Mouse (Mus musculus): ENCODE results near the gene Bmpr1a. TPM values are rescaled to one million over a fixed set of nuclear protein-coding genes. Genes with fewer than 3 reads are reported as not detected.

Gene Bmpr1a
- total RNA-seq (2021): 10 to 100 TPM; 46.3 to 47.4 TPM
- long read RNA-seq, experiment 1, full-length matches to known transcripts: 13 of 32 reads
- long read RNA-seq, experiment 1, partial matches to known transcripts: 2 of 32 reads
- long read RNA-seq, experiment 1, other reads (novel, unspliced or antisense): 17 of 32 reads
- long read RNA-seq, experiment 2, full-length matches to known transcripts: 3 of 25 reads
- long read RNA-seq, experiment 2, partial matches to known transcripts: 3 of 25 reads
- long read RNA-seq, experiment 2, other reads (novel, unspliced or antisense): 19 of 25 reads

GRCm38 (mm10) chr14:34503325-34503647, at the start of gene Bmpr1a:
TSS of gene Bmpr1a (minus strand) at chr14:34503341.
- no peak for DNase-seq (ENCODE audit: low spot score)

- no peak for DNase-seq (ENCODE audit: low spot score)
Measured at GRCm38 (mm10) chr14:34552226-34552625, 49.1 kb upstream of the Bmpr1a start.

DNA sequence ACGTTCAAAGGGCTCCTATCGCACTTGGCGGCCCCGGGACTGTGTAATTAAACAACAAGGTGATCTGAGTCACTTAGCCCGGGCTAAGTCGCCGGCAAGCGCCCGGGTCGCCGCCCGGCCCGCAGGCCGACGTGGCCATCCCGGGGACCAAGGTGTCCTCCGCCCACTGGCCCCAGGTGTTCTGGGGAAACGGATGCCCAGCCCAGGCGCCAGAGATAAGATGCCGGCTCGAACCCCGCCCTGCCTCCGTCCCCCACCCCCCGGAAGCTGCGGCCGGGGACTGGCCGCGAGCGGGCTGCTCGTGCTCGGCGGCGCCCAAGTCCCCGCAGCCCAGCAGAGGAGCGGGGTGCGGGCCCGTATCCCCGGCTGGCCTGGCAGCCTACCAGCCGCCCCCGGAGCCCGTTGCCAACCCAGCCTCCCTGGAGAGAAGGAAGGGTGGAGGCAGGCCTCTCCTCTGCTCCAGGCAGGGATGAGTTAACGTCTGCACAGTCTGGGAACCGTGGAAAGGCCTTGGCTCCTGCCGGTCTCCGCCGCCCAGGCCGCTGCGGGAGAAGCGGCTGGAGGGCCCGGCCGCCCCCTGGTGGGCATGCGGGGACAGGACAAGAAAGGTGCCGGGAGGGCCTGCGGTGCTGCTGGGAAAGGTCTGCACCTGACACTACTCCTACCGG, 46.0 kb upstream of the Bmpr1a start:
- DNase-seq (ENCODE audit: low spot score): peak; percentile 83

- DNase-seq (ENCODE audit: low spot score): peak; percentile 87
Measured at GRCm38 (mm10) chr14:34548391-34549001, 45.4 kb upstream of the Bmpr1a start.

DNA sequence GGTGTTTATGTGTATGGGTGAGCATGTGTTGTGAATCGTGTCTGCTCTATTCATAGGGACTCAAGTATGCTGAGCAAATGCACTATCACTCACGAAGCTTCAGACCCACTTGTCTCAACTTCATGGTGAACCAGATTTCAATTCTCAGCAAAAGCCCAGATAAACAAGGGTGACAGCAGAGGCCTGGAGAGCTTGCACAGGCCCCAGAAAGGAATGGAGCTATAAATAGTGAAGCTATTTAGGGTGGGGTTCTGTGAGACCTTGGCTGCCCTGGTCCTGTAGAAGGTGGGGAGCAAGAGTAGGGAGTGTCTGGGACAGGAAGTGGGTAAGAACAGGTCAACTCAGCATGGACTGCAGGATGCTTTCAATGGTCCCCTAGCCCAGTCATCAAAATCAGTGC, 41.4 kb upstream of the Bmpr1a start:
- DNase-seq (ENCODE audit: low spot score): no peak

GRCm38 (mm10) chr14:34544001-34544400, 40.9 kb upstream of the Bmpr1a start:
- DNase-seq (ENCODE audit: low spot score): no peak

DNA sequence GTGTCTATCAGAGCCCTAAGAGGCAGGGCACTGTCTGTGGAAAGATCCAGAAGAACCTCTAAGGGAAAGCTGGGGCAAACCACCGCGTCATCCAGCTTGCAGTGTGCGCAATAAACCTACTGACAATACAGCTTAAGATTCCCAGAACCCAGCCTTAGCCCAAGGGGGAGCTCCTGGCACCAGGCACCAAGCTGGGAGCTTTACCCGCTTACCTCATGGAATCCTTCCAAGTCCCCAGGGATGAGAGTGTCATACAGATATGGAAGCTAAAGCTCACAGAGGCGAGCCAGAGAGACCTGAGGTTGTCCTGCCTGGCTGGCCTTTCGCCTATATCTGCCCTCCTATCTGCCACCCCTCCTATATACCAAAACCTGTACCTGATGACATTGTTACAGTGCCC, 40.5 kb upstream of the Bmpr1a start:
- DNase-seq (ENCODE audit: low spot score): no peak

DNA sequence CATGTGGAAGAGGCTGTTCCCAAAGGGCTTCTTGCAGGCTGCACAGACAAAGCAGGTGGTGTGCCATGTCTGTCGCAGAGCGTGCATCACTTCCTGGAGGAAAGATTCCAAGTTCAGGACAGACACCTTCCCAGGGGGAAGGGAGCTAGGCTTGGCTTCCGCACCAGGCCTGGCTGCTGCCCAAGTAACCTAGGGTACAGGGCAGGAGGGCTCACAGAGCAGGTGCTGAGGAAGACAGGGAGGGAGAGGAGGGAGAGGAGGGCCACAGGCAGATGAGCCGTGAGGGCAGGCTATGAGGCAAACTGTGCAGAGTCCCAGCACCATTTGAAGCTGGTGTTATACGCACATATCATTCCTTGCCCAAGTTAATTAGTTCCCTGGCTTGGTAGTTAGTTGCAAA, 38.8 kb upstream of the Bmpr1a start:
- no peak for DNase-seq (ENCODE audit: low spot score)

DNA sequence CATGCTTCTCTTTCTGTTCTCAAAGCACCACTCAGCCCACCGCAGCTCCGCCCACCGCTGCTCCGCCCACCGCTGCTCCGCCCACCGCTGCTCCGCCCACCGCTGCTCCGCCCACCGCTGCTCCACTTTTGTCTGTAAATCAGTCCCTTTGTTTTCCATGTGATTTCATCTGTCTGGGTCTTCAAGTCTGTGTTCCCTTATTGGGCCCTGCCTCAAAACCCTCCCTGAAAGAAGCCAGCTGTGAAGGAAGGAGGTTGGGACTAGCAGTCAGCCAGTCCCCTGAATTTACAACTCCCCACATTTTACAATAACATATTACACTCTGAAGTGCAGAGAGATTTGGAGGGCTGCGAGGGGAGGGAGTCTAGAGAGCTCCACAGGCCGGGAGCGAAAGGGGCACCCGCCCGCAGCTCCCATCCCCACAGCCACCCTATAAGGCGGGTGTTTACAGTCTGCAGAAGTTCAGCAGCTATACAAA, 37.6 kb upstream of the Bmpr1a start:
- no peak for DNase-seq (ENCODE audit: low spot score)

DNA sequence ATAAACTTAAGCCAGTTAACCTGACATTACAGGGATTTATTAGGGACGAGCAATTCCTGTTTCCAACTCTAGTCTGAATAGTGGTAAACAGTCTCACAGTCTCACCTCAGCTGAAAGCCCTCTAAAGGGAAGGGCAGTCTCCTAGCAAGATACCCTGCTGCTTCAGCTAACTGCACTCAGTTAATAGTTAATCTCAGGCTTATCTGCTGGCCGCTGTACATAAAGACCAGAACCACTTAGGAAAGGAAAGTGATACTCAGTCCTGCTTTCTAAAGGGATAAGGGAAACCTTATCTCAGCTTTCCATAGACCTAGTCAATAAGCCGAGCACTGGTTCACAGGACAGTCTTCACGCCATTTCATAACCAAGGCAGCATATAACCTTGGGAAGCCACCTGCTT, 32.7 kb upstream of the Bmpr1a start:
- DNase-seq (ENCODE audit: low spot score): no peak

DNA sequence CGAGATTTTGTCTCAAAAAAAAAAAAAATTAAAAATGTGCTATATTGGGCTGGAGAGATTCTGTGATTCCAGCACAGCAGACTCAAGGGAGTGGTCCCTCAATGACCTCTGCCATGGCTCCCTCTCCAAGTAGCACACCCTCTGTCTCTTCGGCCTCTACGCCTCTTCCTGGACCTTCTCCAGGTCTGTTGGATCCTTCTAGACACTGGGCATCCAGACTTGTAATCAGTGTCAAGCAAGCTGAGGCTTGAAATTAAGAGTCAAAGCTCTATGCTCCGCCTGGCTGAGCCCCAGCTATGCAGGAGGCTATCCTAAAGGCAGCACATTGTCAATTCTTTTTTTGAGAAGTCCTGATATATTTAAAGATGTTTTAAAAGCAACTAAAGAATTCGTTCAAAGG, 30.4 kb upstream of the Bmpr1a start:
- peak; percentile 59 for DNase-seq (ENCODE audit: low spot score)

GRCm38 (mm10) chr14:34532536-34532935, 29.4 kb upstream of the Bmpr1a start:
- DNase-seq (ENCODE audit: low spot score): no peak

DNA sequence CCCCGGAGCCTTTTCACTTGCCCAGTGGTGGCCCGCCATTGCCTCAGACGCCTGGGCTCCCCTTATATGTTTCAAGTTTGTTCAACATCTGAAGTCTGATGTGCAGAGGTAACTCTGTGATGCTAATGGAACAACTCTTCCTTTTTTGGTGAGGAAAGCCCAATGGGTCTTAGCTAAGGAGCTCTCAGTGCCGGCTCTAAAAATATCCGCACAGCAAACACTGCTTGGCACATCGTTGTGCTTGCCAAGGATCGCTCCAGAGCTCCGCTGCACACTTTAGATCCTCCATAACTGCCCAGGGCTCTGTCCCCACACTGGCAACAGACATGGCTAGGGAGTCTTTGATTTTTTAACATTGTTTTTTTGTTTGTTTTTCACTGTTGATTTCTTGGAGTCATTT, 25.7 kb upstream of the Bmpr1a start:
- no peak for DNase-seq (ENCODE audit: low spot score)

DNA sequence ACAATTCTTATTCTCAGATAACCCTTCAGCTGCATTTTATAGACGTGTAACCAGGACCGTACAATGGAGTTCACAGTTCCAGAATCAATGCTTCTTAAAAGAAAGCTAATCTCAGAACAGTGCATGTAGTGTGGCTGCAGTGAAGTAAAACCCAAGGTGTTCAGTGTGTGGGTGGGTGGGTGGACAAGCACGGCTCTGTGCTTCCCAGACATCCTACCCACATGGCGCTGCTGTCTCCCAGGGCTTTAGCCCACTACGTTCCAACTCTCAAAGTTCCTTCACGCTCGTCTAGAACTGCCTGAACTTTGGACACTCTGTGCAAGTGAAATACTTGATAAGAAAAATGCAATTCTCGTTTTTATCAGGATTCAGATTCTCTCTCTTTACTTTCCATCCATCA, 19.6 kb upstream of the Bmpr1a start, which contains the start of gene 9230112D13Rik:
9230112D13Rik (minus strand) TSS at position 101 of the 400 bp plus-strand sequence.
- DNase-seq (ENCODE audit: low spot score): no peak

GRCm38 (mm10) chr14:34517959-34518544, 14.9 kb upstream of the Bmpr1a start:
- no peak for DNase-seq (ENCODE audit: low spot score)

- DNase-seq (ENCODE audit: low spot score): no peak
Measured at GRCm38 (mm10) chr14:34516960-34517577, 13.9 kb upstream of the Bmpr1a start.

GRCm38 (mm10) chr14:34515860-34516259, 12.7 kb upstream of the Bmpr1a start:
- DNase-seq (ENCODE audit: low spot score): no peak

- no peak for DNase-seq (ENCODE audit: low spot score)
Measured at GRCm38 (mm10) chr14:34514120-34514519, 11.0 kb upstream of the Bmpr1a start.

- no peak for DNase-seq (ENCODE audit: low spot score)
Measured at GRCm38 (mm10) chr14:34512602-34513001, 9.5 kb upstream of the Bmpr1a start.

DNA sequence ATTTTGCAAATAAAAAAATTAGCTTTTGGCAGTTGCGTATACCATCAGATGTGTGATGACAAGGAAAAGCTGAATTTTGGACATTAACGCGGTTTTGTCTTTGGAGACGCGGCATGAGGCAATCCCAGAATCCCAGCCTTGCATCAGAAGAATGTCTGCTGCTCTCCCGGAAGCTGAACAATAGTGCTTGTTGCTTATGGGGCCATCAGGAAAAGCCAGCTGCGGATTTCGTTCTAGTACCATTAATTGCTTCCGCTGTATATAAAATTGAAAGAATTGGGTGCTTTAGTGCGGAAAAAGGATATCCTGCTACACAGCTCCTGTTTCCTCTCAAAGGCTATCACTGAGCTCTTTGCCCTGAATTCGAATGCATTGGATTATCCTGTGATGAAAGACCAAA, 8.8 kb upstream of the Bmpr1a start:
- DNase-seq (ENCODE audit: low spot score): no peak

DNA sequence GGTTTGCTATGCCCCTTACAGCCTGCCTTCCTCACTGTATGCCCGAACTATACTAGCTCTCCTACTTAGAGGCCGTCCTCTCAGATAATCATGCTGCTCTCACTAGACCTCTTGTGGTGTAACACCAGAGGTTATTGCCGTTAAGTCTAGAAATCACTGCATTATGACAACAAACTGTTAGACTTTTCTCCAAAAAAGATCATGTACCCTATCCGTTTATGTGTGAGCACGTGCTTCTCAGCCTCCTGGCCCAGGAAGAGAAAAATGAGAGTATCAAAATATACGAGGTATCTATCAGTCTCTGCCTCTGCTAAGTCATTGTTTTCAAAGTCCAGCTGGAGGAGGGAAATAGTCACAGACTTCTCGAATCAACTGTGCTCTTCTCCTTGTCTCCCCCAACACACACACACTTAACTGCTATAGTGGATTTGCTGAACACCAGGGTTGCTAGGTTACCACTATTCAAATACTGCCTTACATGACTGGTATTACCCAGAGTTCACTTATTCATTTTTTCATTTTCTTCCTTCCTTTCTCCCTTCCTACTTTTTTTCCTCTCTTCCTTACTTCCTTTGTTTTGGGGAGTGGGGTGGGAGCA, 5.8 kb upstream of the Bmpr1a start:
- no peak for DNase-seq (ENCODE audit: low spot score)

Measured in gastrocnemius, adult 18-20 months (tissue).